In the genomic region with DNA sequence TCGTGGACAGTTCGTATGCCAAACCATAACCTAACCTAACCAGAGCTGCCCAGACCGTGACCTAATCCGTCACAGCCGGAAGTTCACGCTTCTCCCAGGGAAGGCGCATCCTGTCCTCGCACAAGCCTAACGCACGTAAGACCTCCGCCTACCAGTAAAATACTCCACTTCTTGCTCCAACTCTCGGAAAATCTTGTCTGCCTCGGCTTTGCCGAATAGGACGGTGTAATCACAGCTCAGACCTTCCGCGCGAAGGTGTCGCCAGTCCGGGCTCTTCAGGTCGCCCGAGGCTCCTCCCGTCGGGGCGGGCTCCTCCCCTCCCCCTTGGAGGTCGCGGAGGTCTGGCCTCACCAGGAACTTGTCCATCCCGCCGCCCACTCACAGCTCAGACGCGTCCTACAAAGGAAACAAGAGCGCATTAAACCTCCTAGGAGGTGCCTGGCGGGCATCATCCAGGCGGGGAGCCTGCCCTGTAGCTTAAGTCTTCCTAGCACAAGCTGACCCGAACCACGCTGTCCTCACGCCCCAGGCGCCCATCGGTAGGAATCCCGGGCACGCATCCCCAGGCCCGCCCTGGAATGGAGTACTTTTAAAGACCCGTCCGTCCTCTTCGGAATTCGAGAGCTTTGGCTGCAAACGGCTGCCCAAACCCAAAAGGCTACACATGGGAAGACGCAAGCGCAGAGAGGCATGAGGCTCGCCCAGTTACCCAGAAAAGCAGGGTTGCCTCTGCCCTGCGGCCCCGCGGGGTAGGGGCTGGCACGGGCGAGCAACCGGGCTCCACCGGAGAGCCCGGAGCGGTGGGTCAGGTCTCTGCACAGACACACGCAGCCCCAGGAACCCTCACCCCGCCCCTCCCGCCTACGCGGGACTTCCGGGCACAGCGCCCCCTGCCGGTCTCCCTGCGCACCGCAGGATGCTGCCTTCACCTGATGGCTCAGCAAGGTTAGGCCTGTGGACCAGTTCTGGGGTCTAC, we compare ENCODE assay signal across 8 mouse cellular contexts. TPM values are rescaled to one million over a fixed set of nuclear protein-coding genes. Genes with fewer than 3 reads are reported as not detected.
DNase-seq lines count a peak whose midpoint lies in the region; ATAC-seq lines count a peak whose summit lies in the region.

Gene Alkbh2, minus strand, starts transcription at position 845 of the 976 bp plus-strand sequence.

- ATAC-seq in lung, embryonic 16.5 days (ENCODE audit: low read depth): peak; percentile 21

- H3K4me3 ChIP-seq in lung, embryonic 16.5 days (ENCODE audit: low read length): peak within 1 kb of the TSS; percentile 71

- H3K27ac ChIP-seq in lung, embryonic 16.5 days (ENCODE audit: low read length): peak within 1 kb of the TSS; percentile 80

- peaks cover 10% of the 10 kb centered on the region for H3K36me3 ChIP-seq in lung, embryonic 16.5 days (ENCODE audit: control insufficient read depth, insufficient read depth, low read length)

- WGBS in lung, embryonic 16.5 days: under 1% methylated on average over 68 of the region's 69 CpGs

- H3K4me2 ChIP-seq in lung, embryonic 16.5 days (ENCODE audit: low read depth, low read length): peak within 1 kb of the TSS; percentile 96

- H3K4me1 ChIP-seq in lung, embryonic 16.5 days (replicated peaks; ENCODE audit: control insufficient read depth, insufficient read depth, low read length): peaks cover 14% of the 10 kb centered on the region

- DNase-seq in MEL-GATA-1-ER (ENCODE audit: extremely low read depth, low read depth): peak; percentile 39
- DNase-seq in cerebellum, adult 8-10 months: peak; percentile 84
- DNase-seq in forelimb bud, embryonic 11.5 days (ENCODE audit: low read depth, low spot score): peak; percentile 86
- DNase-seq in heart, postnatal 4 days: peak; percentile 89
- peak; percentile 56 for DNase-seq in layer of hippocampus, adult 9-10 months (ENCODE audit: low spot score)
- DNase-seq in ovary, postnatal 10 days (ENCODE audit: low spot score): peak; percentile 80
- DNase-seq in thymus, postnatal 14 days: peak; percentile 92

- H3K9me3 ChIP-seq in lung, embryonic 16.5 days (ENCODE audit: control insufficient read depth, low read length): no peaks in the 10 kb centered on the region

- H3K9ac ChIP-seq in lung, embryonic 16.5 days (ENCODE audit: low read length): peak within 1 kb of the TSS; percentile 80

- H3K27me3 ChIP-seq in lung, embryonic 16.5 days (ENCODE audit: control insufficient read depth, insufficient read depth, low read depth, low read length): no peaks in the 10 kb centered on the region

RNA-seq across cellular contexts. Expression of gene Alkbh2, which starts in this region (rescaled TPM):
- 1 to 10 TPM; 4.8 to 6.4 TPM for total RNA-seq in heart, postnatal 4 days (2021)
- polyA plus RNA-seq in lung, embryonic 16.5 days (2015; fragmentation: Nextera tagmentation; extraction: Ambion mirVana): 6.3 and 8.0 TPM in 2 replicates

Comparison
In these comparisons a context has a peak if more than half of its experiments do, and no peak if none do; other contexts are left out.
1. Peak in every context shown above with its lines: DNase-seq, ATAC-seq, H3K4me3 ChIP-seq and H3K27ac ChIP-seq.
2. DNase-seq: peak in every context shown above with its lines; median percentile 92 in thymus, postnatal 14 days; 89 in heart, postnatal 4 days; 86 in forelimb bud, embryonic 11.5 days; 84 in cerebellum, adult 8-10 months; 80 in ovary, postnatal 10 days; 56 in layer of hippocampus, adult 9-10 months; 39 in MEL-GATA-1-ER.